ENCODE assay signal across 10 mouse cellular contexts in genomic region chr6:52418451-52419170, GRCm38 (mm10).
DNase-seq lines count a peak whose midpoint lies in the region; ATAC-seq lines count a peak whose summit lies in the region.
"Had no signal": no experiment of that assay in that cellular context is flagged by ENCODE, and none has a peak within 500 bp of the region (broad histone marks: within the 10 kb centered on the region; RNA-seq: fewer than 3 reads in every experiment).

No protein-coding gene starts in this region.

- no peak overlapping the region for H3K9ac ChIP-seq in liver, embryonic 11.5 days (ENCODE audit: low read depth, low read length)
- no peak overlapping the region for H3K9ac ChIP-seq in forebrain, embryonic 11.5 days (ENCODE audit: low read length)
- H3K9ac ChIP-seq: liver, embryonic 15.5 days had no signal

- no peak overlapping the region for H3K27ac ChIP-seq in liver, embryonic 11.5 days (ENCODE audit: low read depth, low read length)
- H3K27ac ChIP-seq in forebrain, embryonic 11.5 days (ENCODE audit: low read depth, low read length) = no peak overlapping the region
- H3K27ac ChIP-seq: liver, embryonic 15.5 days had no signal

- H3K27me3 ChIP-seq in liver, embryonic 11.5 days (replicated peaks; ENCODE audit: control insufficient read depth, insufficient read depth, low read length) = no peaks in the 10 kb centered on the region
- no peaks in the 10 kb centered on the region for H3K27me3 ChIP-seq in forebrain, embryonic 11.5 days (ENCODE audit: control insufficient read depth, insufficient read depth, low read length)
- H3K27me3 ChIP-seq: liver, embryonic 15.5 days had no signal

- 50% methylated on average over 12 of the region's 12 CpGs for WGBS in liver, embryonic 11.5 days
- WGBS in forebrain, embryonic 11.5 days = 45% methylated on average over 12 of the region's 12 CpGs

- no peak overlapping the region for H3K4me3 ChIP-seq in liver, embryonic 11.5 days (ENCODE audit: low read depth, low read length)
- H3K4me3 ChIP-seq in forebrain, embryonic 11.5 days (ENCODE audit: low read depth, low read length) = no peak overlapping the region
- H3K4me3 ChIP-seq: liver, embryonic 15.5 days had no signal

- H3K4me2 ChIP-seq in liver, embryonic 11.5 days = no peak overlapping the region
- H3K4me2 ChIP-seq in forebrain, embryonic 11.5 days (ENCODE audit: low read depth, low read length, severe bottlenecking) = no peak overlapping the region
- H3K4me2 ChIP-seq: liver, embryonic 15.5 days had no signal

- no peaks in the 10 kb centered on the region for H3K4me1 ChIP-seq in liver, embryonic 11.5 days (replicated peaks; ENCODE audit: control insufficient read depth, insufficient read depth, low read length)
- no peaks in the 10 kb centered on the region; the same call in 1 of the 2 replicates for H3K4me1 ChIP-seq in forebrain, embryonic 11.5 days (replicated peaks; ENCODE audit: control insufficient read depth, insufficient read depth, low read length)
- H3K4me1 ChIP-seq: liver, embryonic 15.5 days had no signal

- intact Hi-C loops in left cerebral cortex, postnatal 36 days (cut with DNase I) = no loop called here

- H3K36me3 ChIP-seq in liver, embryonic 11.5 days (ENCODE audit: control insufficient read depth, insufficient read depth, low read length) = no peaks in the 10 kb centered on the region
- H3K36me3 ChIP-seq in forebrain, embryonic 11.5 days (ENCODE audit: control insufficient read depth, insufficient read depth, low read length) = no peaks in the 10 kb centered on the region
- H3K36me3 ChIP-seq: liver, embryonic 15.5 days had no signal

- ATAC-seq in liver, embryonic 11.5 days (replicated peaks; ENCODE audit: low FRiP score) = no peak
- no peak for ATAC-seq in forebrain, embryonic 11.5 days (replicated peaks; ENCODE audit: low FRiP score)

- peak; percentile 16 for DNase-seq in liver
- no peak for DNase-seq in liver, embryonic 11.5 days (ENCODE audit: low spot score)
- peak; percentile 40 to 56 for DNase-seq in heart, adult 9 months (ENCODE audit: low spot score in 2 of 2)
- peak; percentile 73 to 79 for DNase-seq in kidney, postnatal 4 days
- peak; percentile 47 for DNase-seq in ovary, postnatal 36 days (ENCODE audit: low spot score)
- DNase-seq in right cerebral cortex, postnatal 14 days = no peak
- no peak for DNase-seq in left cerebral cortex, postnatal 36 days (ENCODE audit: low spot score in 2 of 2)
- DNase-seq in forebrain, embryonic 11.5 days (ENCODE audit: low spot score) = no peak
- DNase-seq: thymus, adult 18-20 months had no signal

- H3K9me3 ChIP-seq in liver, embryonic 11.5 days (ENCODE audit: control insufficient read depth, low read length) = no peaks in the 10 kb centered on the region
- H3K9me3 ChIP-seq in forebrain, embryonic 11.5 days (ENCODE audit: control insufficient read depth, low read length) = no peaks in the 10 kb centered on the region
- H3K9me3 ChIP-seq: liver, embryonic 15.5 days had no signal

Comparison
In these comparisons a context has a peak if more than half of its experiments do, and no peak if none do; other contexts are left out.
1. DNase-seq: peak in liver (single experiment), heart, adult 9 months (2 of 2), kidney, postnatal 4 days (2 of 2) and ovary, postnatal 36 days (single experiment); none in liver, embryonic 11.5 days (single experiment), right cerebral cortex, postnatal 14 days (single experiment), left cerebral cortex, postnatal 36 days (0 of 2) and forebrain, embryonic 11.5 days (single experiment).